Mouse (Mus musculus): ENCODE results near the gene Rfx2.
A peak's percentile ranks its signal among the peaks of the same experiment; 100 is the strongest.

Gene Rfx2

GRCm38 (mm10) chr17:56849710-56850109 is 18.9 kb upstream of the Rfx2 start:
- Histone ChIP-seq H3K4me1 (replicated peaks; ENCODE audit: low read depth, low read length) (peaks cover 40% of the 10 kb centered on the region), H3K4me3 (replicated peaks; ENCODE audit: low read length) (peak overlapping the region; percentile 27; the same call in 1 of the 2 replicates), H3K27me3 (ENCODE audit: insufficient read depth, low read length) (peaks cover 22% of the 10 kb centered on the region), H3K36me3 (ENCODE audit: insufficient read depth, low read length) (no peaks in the 10 kb centered on the region), H3K9me3 (ENCODE audit: low read length) (no peaks in the 10 kb centered on the region)
- no peak for TF ChIP-seq CTCF (conservative IDR thresholded peaks at IDR 0.05; ENCODE audit: low read length)
- TF ChIP-seq NANOG (IDR thresholded peaks at IDR 0.05; ENCODE audit: borderline replicate concordance, low read length), result no peak
- no peak for TF ChIP-seq POU5F1 (IDR thresholded peaks at IDR 0.05; ENCODE audit: borderline replicate concordance, low read length)

DNA sequence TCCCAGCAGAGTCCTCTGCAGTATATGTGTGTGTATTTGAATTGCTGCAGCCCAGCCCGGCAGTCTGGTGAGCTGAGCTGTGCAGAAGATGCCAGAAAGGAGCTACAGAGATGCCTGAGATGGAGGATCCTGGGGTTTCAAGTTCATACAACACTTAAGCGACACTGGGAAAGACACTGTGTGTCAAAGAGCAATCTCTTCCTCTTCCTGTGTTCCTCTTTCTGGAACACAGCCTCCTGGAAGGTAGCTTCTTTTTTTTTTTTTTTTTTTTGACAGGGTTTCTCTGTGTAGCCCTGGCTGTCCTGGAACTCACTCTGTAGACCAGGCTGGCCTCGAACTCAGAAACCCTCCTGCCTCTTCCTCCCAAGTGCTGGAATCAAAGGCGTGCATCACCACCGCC is 18.0 kb upstream of the Rfx2 start:
- Histone ChIP-seq H3K9me3 (ENCODE audit: low read length) (no peaks in the 10 kb centered on the region), H3K4me1 (replicated peaks; ENCODE audit: low read depth, low read length) (peaks cover 41% of the 10 kb centered on the region), H3K27me3 (ENCODE audit: insufficient read depth, low read length) (peaks cover 22% of the 10 kb centered on the region), H3K4me3 (replicated peaks; ENCODE audit: low read length) (no peak overlapping the region), H3K36me3 (ENCODE audit: insufficient read depth, low read length) (no peaks in the 10 kb centered on the region)
- TF ChIP-seq NANOG (IDR thresholded peaks at IDR 0.05; ENCODE audit: borderline replicate concordance, low read length) (no peak), CTCF (conservative IDR thresholded peaks at IDR 0.05; ENCODE audit: low read length) (no peak), POU5F1 (IDR thresholded peaks at IDR 0.05; ENCODE audit: borderline replicate concordance, low read length) (no peak)

DNA sequence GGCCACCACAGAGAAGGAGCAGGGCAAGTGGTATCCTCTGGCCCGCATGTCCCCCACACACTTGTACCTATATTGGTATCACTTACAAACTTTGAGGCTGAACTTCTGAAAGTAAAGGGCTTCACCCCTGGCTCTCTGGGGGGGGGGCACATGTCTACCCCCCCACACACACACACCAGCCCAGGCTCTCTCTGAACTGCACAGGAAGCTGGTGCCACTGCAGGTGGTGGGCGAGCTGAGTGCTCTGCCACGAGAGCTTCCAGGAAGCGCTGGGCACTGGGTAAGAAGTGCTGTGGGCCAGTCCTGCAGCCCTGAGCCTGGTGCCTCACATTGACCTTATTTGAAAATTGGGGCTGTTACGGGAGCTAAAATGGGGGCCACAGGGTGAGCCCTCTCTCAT is 12.9 kb upstream of the Rfx2 start:
- Histone ChIP-seq H3K4me1 (replicated peaks; ENCODE audit: low read depth, low read length) (peaks cover 51% of the 10 kb centered on the region), H3K4me3 (replicated peaks; ENCODE audit: low read length) (no peak overlapping the region), H3K36me3 (ENCODE audit: insufficient read depth, low read length) (no peaks in the 10 kb centered on the region), H3K9me3 (ENCODE audit: low read length) (no peaks in the 10 kb centered on the region), H3K27me3 (ENCODE audit: insufficient read depth, low read length) (peaks cover 9% of the 10 kb centered on the region)
- TF ChIP-seq NANOG (IDR thresholded peaks at IDR 0.05; ENCODE audit: borderline replicate concordance, low read length) (no peak), CTCF (conservative IDR thresholded peaks at IDR 0.05; ENCODE audit: low read length) (no peak), POU5F1 (IDR thresholded peaks at IDR 0.05; ENCODE audit: borderline replicate concordance, low read length) (no peak)

- Histone ChIP-seq H3K4me1 (replicated peaks; ENCODE audit: low read depth, low read length) (peaks cover 55% of the 10 kb centered on the region), H3K36me3 (ENCODE audit: insufficient read depth, low read length) (no peaks in the 10 kb centered on the region), H3K27me3 (ENCODE audit: insufficient read depth, low read length) (no peaks in the 10 kb centered on the region), H3K9me3 (ENCODE audit: low read length) (no peaks in the 10 kb centered on the region), H3K4me3 (replicated peaks; ENCODE audit: low read length) (no peak overlapping the region)
- TF ChIP-seq NANOG (IDR thresholded peaks at IDR 0.05; ENCODE audit: borderline replicate concordance, low read length), result no peak
- no peak for TF ChIP-seq CTCF (conservative IDR thresholded peaks at IDR 0.05; ENCODE audit: low read length)
- TF ChIP-seq POU5F1 (IDR thresholded peaks at IDR 0.05; ENCODE audit: borderline replicate concordance, low read length), result no peak
These were observed 11.4 kb upstream of the Rfx2 start for GRCm38 (mm10) chr17:56842173-56842572.

DNA sequence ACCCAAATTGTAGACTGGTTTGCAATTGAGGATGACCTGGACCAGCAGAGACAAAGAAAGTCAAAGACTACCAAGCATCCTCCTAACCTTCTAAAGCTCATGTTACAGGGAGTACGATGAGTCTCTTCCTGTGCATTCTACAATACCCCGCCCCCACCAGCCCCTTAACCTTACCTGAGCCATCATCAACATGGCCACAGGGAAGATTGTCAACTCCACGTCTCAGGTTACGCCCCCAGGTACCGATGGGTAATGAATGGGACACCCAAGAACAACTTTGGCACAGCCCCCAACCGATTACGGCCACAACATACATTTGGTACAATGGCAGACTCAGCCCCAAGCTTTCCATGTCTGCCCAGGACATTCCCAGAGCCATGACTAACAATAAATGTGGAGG is 9.7 kb upstream of the Rfx2 start:
- H3K27me3 ChIP-seq (ENCODE audit: insufficient read depth, low read length), result no peaks in the 10 kb centered on the region
- H3K4me3 ChIP-seq (replicated peaks; ENCODE audit: low read length), result no peak overlapping the region
- H3K9me3 ChIP-seq (ENCODE audit: low read length), result no peaks in the 10 kb centered on the region
- no peaks in the 10 kb centered on the region for H3K36me3 ChIP-seq (ENCODE audit: insufficient read depth, low read length)
- no peak for TF ChIP-seq CTCF (conservative IDR thresholded peaks at IDR 0.05; ENCODE audit: low read length)
- TF ChIP-seq POU5F1 (IDR thresholded peaks at IDR 0.05; ENCODE audit: borderline replicate concordance, low read length), result no peak
- no peak for TF ChIP-seq NANOG (IDR thresholded peaks at IDR 0.05; ENCODE audit: borderline replicate concordance, low read length)
- H3K4me1 ChIP-seq (replicated peaks; ENCODE audit: low read depth, low read length), result peaks cover 59% of the 10 kb centered on the region

GRCm38 (mm10) chr17:56836336-56836735 is 5.5 kb upstream of the Rfx2 start:
- Histone ChIP-seq H3K36me3 (ENCODE audit: insufficient read depth, low read length) (no peaks in the 10 kb centered on the region), H3K4me3 (replicated peaks; ENCODE audit: low read length) (no peak overlapping the region), H3K27me3 (ENCODE audit: insufficient read depth, low read length) (no peaks in the 10 kb centered on the region), H3K9me3 (ENCODE audit: low read length) (no peaks in the 10 kb centered on the region), H3K4me1 (replicated peaks; ENCODE audit: low read depth, low read length) (peaks cover 79% of the 10 kb centered on the region)
- TF ChIP-seq POU5F1 (IDR thresholded peaks at IDR 0.05; ENCODE audit: borderline replicate concordance, low read length) (no peak), NANOG (IDR thresholded peaks at IDR 0.05; ENCODE audit: borderline replicate concordance, low read length) (no peak), CTCF (conservative IDR thresholded peaks at IDR 0.05; ENCODE audit: low read length) (no peak)

DNA sequence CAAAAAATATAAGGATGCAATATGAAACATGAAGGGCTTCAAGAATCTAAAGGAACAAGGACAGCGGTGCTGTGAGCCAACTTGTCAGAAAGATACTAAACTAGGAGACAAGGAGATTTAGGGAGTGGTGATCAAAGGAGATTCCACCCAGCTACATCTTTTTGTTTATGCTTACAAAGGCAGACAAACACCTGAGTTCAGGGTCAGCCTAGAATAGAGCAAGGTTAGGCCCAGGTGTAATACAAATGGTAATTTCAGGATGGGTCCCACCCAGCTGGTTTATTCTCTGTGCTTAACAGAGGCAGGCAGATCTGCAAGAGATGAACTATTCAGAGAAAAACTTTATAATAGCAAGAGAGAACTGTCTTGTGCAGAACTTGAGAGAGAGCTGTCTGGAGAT is 2.6 kb upstream of the Rfx2 start:
- H3K4me1 ChIP-seq (replicated peaks; ENCODE audit: low read depth, low read length), result peaks cover 79% of the 10 kb centered on the region
- H3K36me3 ChIP-seq (ENCODE audit: insufficient read depth, low read length), result peaks cover 3% of the 10 kb centered on the region; the same call in 1 of the 2 replicates
- no peak for TF ChIP-seq CTCF (conservative IDR thresholded peaks at IDR 0.05; ENCODE audit: low read length)
- TF ChIP-seq NANOG (IDR thresholded peaks at IDR 0.05; ENCODE audit: borderline replicate concordance, low read length), result peak; percentile 70
- peak overlapping the region; percentile 39; the same call in 1 of the 2 replicates for H3K4me3 ChIP-seq (replicated peaks; ENCODE audit: low read length)
- no peaks in the 10 kb centered on the region for H3K27me3 ChIP-seq (ENCODE audit: insufficient read depth, low read length)
- H3K9me3 ChIP-seq (ENCODE audit: low read length), result no peaks in the 10 kb centered on the region

GRCm38 (mm10) chr17:56832918-56833317 is 2.1 kb upstream of the Rfx2 start:
- Histone ChIP-seq H3K4me1 (replicated peaks; ENCODE audit: low read depth, low read length) (peaks cover 84% of the 10 kb centered on the region), H3K4me3 (replicated peaks; ENCODE audit: low read length) (peak overlapping the region; percentile 39), H3K9me3 (ENCODE audit: low read length) (no peaks in the 10 kb centered on the region), H3K36me3 (ENCODE audit: insufficient read depth, low read length) (peaks cover 4% of the 10 kb centered on the region; the same call in 1 of the 2 replicates), H3K27me3 (ENCODE audit: insufficient read depth, low read length) (no peaks in the 10 kb centered on the region)
- TF ChIP-seq POU5F1 (IDR thresholded peaks at IDR 0.05; ENCODE audit: borderline replicate concordance, low read length) (no peak), NANOG (IDR thresholded peaks at IDR 0.05; ENCODE audit: borderline replicate concordance, low read length) (no peak)

DNA sequence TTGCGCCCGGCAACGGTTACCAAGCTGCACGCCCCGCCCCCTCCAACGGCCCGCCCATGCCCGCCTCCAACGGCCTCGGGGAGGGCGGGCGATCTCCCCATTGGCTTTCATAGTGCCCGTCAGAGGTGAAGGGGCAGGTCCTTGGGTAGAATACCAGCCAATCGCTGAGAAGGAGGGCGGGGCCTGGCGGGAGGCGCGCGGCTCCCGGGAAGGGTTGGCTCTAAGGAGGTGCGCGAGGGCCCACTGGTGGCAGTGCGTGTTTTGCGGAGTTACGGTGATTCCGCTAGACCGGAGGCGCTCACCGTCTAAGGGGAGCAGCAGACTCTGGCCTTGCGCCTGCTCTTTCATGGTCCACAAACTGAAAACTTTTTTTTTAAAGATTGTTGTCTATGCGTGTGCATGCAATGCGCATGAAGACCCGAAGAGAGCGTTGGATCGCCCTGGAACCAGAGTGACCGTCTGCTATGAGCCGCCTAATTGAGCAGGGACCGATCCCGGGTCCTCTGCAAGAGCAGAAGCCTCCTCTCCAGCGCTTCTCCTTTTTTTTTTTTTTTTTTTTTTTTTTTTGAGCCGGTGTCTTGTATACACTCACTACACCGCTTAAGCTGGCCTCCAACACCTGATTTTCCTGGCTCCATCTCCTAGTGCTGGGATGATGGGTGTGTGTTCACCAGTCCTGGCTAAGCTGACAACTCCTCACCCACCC is 451 bp upstream of the Rfx2 start:
- TF ChIP-seq CTCF (conservative IDR thresholded peaks at IDR 0.05; ENCODE audit: low read length) (no peak), POU5F1 (IDR thresholded peaks at IDR 0.05; ENCODE audit: borderline replicate concordance, low read length) (no peak), NANOG (IDR thresholded peaks at IDR 0.05; ENCODE audit: borderline replicate concordance, low read length) (no peak)
- Histone ChIP-seq H3K4me1 (replicated peaks; ENCODE audit: low read depth, low read length) (peaks cover 82% of the 10 kb centered on the region), H3K9me3 (ENCODE audit: low read length) (no peaks in the 10 kb centered on the region), H3K27me3 (ENCODE audit: insufficient read depth, low read length) (no peaks in the 10 kb centered on the region), H3K4me3 (replicated peaks; ENCODE audit: low read length) (peak overlapping the region; percentile 77), H3K36me3 (ENCODE audit: insufficient read depth, low read length) (peaks cover 16% of the 10 kb centered on the region)
